Mouse (Mus musculus): ENCODE measurements around the gene Rpl12.
A peak's percentile ranks its signal among the peaks of the same experiment; 100 is the strongest.
"Not testable (repeated sequence)": the region's sequence is repeated elsewhere in the genome, so short reads cannot be mapped to it uniquely, and the experiment has no call there.

Gene Rpl12

GRCm38 (mm10) chr2:32981725-32982271, 20.4 kb downstream of the Rpl12 start, which contains the start of gene Slc2a8:
TSS of gene Slc2a8 (minus strand) at chr2:32982083.
- DNase-seq (ENCODE audit: low spot score in 2 of 2) = peak; percentile 93 to 98

DNA sequence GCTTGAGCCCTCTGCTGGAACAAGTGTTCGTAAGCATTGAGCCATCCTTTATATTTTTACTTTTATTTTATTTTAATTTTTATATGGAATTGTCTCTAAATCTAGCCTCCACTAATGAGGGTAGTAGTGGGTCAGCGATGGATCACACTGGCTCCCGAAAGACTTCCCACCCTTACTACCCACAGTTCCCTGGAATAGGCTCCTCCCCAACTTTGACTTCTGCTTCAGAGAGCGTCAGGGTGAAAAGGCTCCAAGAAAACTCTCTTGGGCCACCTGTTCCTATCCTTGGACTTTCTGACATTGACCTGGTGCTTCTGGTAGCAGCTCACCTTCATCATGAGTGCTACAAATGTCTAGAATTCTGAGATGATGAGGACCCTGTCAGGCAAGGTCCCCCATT, 21.3 kb downstream of the Rpl12 start:
- DNase-seq (ENCODE audit: low spot score in 2 of 2) = no peak

DNA sequence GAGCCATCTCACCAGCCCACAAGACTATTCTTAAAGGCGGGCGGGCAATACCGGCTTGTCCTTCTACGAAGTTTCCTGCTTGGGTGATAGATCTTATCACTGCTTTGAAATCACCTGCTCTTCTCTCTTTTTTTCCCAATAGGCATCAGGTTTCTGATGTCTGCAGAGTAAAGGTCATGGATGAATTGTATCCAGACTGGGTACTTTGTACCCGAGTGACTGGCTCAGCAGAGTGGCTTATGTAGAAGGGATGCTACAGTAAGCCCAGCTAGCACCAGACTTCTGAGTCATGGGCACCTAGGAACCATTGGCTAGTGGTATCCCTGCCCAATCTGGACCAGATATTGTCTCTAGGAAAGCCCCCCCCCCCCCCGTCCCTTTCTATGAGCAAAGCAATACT, 22.3 kb downstream of the Rpl12 start:
- no peak for DNase-seq (ENCODE audit: low spot score in 2 of 2)

GRCm38 (mm10) chr2:32985844-32986243, 24.5 kb downstream of the Rpl12 start:
- DNase-seq (ENCODE audit: low spot score in 2 of 2) = no peak

- no peak for DNase-seq (ENCODE audit: low spot score in 2 of 2)
Observed at GRCm38 (mm10) chr2:32989376-32989775, 28.0 kb downstream of the Rpl12 start.

- DNase-seq (ENCODE audit: low spot score in 2 of 2) = no peak
Observed at GRCm38 (mm10) chr2:32990167-32990832, 28.9 kb downstream of the Rpl12 start.

GRCm38 (mm10) chr2:32992130-32992529, 30.8 kb downstream of the Rpl12 start:
- no peak for DNase-seq (ENCODE audit: low spot score in 2 of 2)

DNA sequence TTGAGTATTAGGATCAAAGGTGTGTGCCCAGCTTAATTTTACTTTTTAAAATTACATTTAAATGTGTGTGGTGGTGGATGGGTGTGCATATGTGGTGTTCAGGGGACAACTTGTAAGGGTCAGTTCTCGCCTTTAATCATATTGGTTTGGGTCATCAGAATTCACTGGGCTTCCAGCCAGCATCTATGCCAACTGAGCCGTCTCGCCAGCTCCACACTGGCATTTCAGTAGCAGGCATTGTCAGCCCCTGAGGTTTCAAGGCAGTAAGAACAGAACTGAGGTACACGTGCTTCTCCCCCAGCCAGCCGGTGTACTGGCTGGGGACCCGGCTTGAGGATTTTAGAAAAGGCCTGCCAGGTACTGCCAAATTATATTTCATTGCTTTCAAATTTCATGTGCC, 35.7 kb downstream of the Rpl12 start:
- no peak for DNase-seq (ENCODE audit: low spot score in 2 of 2)

DNA sequence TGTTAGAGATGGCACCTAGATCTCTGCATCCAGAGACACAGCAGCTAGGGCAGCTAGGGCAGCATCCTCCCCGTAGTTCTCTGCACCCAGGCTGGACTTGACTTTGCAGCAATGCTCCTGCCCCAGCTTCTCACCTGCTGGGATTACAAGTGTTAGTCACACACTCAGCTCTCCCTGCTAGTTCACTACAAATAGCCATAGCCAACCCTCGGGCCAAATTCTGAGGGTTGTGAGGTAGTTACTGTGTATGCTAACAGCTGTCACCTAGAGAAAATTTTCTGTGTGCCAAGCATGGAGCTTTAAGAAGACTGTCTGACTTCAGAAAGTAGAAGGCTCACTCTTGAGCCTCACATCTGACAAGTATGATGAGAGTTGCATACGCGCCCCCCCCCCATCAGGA, 36.4 kb downstream of the Rpl12 start:
- DNase-seq (ENCODE audit: low spot score in 2 of 2) = no peak

DNA sequence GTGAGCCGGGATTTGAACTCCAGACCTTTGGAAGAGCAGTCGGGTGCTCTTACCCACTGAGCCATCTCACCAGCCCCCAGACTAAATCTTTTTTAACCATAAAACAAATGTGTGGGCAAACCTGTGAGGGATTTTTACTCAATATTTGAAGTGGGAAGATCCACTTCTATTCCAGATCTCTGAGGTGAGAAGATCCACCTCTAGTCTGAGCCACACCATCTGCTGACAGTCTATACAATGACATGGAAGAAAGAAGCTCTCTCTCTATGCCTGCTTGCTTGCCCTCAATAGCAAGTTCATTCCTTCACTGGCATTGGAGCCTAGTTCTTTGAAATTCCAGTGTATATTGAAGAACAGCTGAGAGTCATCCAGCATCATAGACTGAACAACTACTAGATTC, 38.4 kb downstream of the Rpl12 start:
- DNase-seq (ENCODE audit: low spot score in 2 of 2) = no peak

DNA sequence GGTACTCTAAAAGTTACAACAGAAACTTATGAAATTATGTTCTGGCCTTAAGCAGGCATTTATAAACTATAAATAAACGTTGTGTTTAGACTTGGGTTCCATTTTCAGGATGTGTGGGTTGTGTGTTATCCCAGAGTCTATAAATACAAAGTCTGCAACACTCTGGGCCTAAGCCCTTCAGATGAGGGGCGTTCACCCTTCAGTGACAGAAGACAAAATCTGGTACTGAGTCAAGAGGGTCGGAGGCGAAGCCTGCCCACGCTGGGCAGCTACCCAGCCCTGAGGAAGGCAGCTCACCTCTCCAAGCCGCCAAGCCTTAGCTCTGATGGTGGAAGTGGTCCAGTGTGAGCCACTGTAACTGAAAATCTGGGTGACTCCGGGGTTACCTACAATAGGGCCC, 40.8 kb downstream of the Rpl12 start:
- no peak for DNase-seq (ENCODE audit: low spot score in 2 of 2)

DNA sequence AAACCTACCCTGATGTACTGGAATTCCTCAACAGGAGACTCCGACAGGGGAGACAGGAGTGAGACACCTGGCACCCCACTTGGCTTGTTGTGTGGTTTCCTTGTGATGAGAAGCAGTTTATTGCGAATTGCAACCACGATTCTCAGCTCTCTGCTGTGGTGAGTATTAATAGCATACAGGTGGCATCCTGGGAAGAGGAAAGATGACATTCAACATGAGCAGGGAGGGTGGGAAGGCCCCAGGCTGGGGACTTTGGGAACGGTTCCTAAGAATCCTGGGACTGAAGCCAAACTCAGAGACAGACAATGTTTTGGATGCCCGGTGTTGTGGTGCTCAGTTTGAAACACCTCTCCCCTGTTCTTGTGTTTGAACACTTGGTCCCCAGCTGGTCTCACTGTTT, 43.7 kb downstream of the Rpl12 start:
- DNase-seq (ENCODE audit: low spot score in 2 of 2) = no peak

GRCm38 (mm10) chr2:33009055-33009454, 47.7 kb downstream of the Rpl12 start:
- not testable (repeated sequence) for DNase-seq (ENCODE audit: low spot score in 2 of 2)

- no peak for DNase-seq (ENCODE audit: low spot score in 2 of 2)
Observed at GRCm38 (mm10) chr2:33014877-33015276, 53.5 kb downstream of the Rpl12 start.

All from heart, adult 9 months (tissue).